Mouse (Mus musculus): Measurements from ENCODE around the gene Gipc2. TPM values are rescaled to one million over a fixed set of nuclear protein-coding genes. Genes with fewer than 3 reads are reported as not detected.

Gipc2 gene
- polyA plus RNA-seq, 1 experiment, result 19.9 TPM

DNA sequence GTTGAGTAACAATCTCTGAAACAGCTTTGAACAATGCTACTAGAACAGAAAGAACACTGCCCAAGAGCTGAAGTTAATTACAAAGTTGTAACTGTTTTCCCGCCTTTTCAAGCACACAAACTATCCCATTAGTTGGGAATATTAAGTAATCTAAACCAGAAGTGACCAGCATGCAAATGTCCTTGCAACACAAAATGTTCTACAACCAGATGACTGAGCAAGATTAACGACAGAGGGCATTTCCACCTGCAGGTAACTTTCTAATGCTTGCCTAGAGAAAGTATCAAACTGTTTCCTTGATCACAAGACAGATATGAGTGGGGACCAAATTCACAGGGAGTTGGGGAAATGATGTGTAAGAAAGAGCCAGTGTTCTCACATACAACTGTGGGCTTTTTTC lies 101.9 kb downstream of the Gipc2 start:
- no peak overlapping the region for H3K27ac ChIP-seq (ENCODE audit: insufficient read depth, low read length)
- H3K4me1 ChIP-seq (ENCODE audit: control insufficient read depth, insufficient read depth, low read length), result no peaks in the 10 kb centered on the region
- H3K4me3 ChIP-seq (ENCODE audit: low read depth, low read length), result no peak overlapping the region
- H3K9ac ChIP-seq (ENCODE audit: low read depth, poor library complexity, severe bottlenecking), result no peak overlapping the region
- H3K36me3 ChIP-seq (ENCODE audit: control insufficient read depth, insufficient read depth, low read length, poor library complexity, severe bottlenecking), result no peaks in the 10 kb centered on the region
- no peaks in the 10 kb centered on the region for H3K27me3 ChIP-seq (ENCODE audit: control insufficient read depth, insufficient read depth, low read length, poor library complexity, severe bottlenecking)
- H3K9me3 ChIP-seq (replicated peaks; ENCODE audit: control insufficient read depth, insufficient read depth, low read length, poor library complexity, severe bottlenecking), result no peaks in the 10 kb centered on the region
- no peak for TF ChIP-seq EP300 (IDR thresholded peaks at IDR 0.05; ENCODE audit: insufficient read depth, low read depth, low read length)
- no peak for TF ChIP-seq POLR2A (IDR thresholded peaks at IDR 0.05; ENCODE audit: insufficient read depth, low read length)
- TF ChIP-seq CTCF (IDR thresholded peaks at IDR 0.05; ENCODE audit: low read depth, low read length), result no peak

DNA sequence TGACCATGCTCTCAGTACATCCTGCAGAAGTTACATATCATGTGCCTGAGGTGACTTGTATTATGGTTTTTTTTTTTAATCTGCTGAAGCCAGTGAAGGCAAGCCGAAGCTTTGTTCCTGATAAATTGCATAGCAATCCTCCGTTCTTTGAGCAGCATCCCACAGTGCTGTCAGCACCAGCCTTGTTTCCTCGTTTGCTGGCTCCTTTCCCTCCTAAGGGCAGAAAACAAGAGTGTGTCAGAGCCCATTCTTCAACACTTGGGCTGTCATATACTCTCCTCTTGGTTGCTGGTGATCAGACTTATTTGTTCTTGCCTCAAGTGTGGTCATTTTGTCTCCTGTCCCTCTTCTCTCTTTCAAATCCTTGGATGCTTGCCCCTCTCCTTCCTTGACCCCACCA lies 103.2 kb downstream of the Gipc2 start:
- TF ChIP-seq POLR2A (IDR thresholded peaks at IDR 0.05; ENCODE audit: insufficient read depth, low read length) (no peak), CTCF (IDR thresholded peaks at IDR 0.05; ENCODE audit: low read depth, low read length) (no peak), EP300 (IDR thresholded peaks at IDR 0.05; ENCODE audit: insufficient read depth, low read depth, low read length) (no peak)
- H3K9ac ChIP-seq (ENCODE audit: low read depth, poor library complexity, severe bottlenecking), result no peak overlapping the region
- H3K36me3 ChIP-seq (ENCODE audit: control insufficient read depth, insufficient read depth, low read length, poor library complexity, severe bottlenecking), result no peaks in the 10 kb centered on the region
- no peaks in the 10 kb centered on the region for H3K27me3 ChIP-seq (ENCODE audit: control insufficient read depth, insufficient read depth, low read length, poor library complexity, severe bottlenecking)
- no peak overlapping the region for H3K4me3 ChIP-seq (ENCODE audit: low read depth, low read length)
- no peaks in the 10 kb centered on the region for H3K4me1 ChIP-seq (ENCODE audit: control insufficient read depth, insufficient read depth, low read length)
- no peak overlapping the region for H3K27ac ChIP-seq (ENCODE audit: insufficient read depth, low read length)
- H3K9me3 ChIP-seq (replicated peaks; ENCODE audit: control insufficient read depth, insufficient read depth, low read length, poor library complexity, severe bottlenecking), result no peaks in the 10 kb centered on the region

DNA sequence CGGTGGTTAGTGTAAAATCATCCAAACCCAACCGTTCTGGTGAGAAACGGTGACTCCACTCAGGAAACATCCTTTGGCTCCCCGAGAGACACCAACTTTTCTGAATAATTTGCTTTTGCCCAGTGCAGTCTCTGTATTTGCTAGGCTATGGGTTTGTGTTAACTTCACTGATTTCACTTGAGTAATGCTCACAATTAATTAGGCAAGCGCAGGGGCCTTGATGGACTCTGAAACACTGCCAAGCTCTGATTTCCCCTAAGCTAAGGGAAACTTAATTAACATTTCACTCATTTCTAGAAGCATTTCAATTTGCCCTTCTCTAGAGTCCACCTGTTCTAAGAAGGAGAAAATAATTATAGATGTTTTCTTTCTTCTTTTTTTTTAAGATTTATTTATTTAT lies 104.9 kb downstream of the Gipc2 start:
- Histone ChIP-seq H3K27me3 (ENCODE audit: control insufficient read depth, insufficient read depth, low read length, poor library complexity, severe bottlenecking) (no peaks in the 10 kb centered on the region), H3K36me3 (ENCODE audit: control insufficient read depth, insufficient read depth, low read length, poor library complexity, severe bottlenecking) (no peaks in the 10 kb centered on the region), H3K27ac (ENCODE audit: insufficient read depth, low read length) (no peak overlapping the region), H3K9me3 (replicated peaks; ENCODE audit: control insufficient read depth, insufficient read depth, low read length, poor library complexity, severe bottlenecking) (no peaks in the 10 kb centered on the region), H3K4me3 (ENCODE audit: low read depth, low read length) (no peak overlapping the region), H3K9ac (ENCODE audit: low read depth, poor library complexity, severe bottlenecking) (no peak overlapping the region), H3K4me1 (ENCODE audit: control insufficient read depth, insufficient read depth, low read length) (no peaks in the 10 kb centered on the region)
- TF ChIP-seq EP300 (IDR thresholded peaks at IDR 0.05; ENCODE audit: insufficient read depth, low read depth, low read length) (no peak), POLR2A (IDR thresholded peaks at IDR 0.05; ENCODE audit: insufficient read depth, low read length) (no peak), CTCF (IDR thresholded peaks at IDR 0.05; ENCODE audit: low read depth, low read length) (no peak)

DNA sequence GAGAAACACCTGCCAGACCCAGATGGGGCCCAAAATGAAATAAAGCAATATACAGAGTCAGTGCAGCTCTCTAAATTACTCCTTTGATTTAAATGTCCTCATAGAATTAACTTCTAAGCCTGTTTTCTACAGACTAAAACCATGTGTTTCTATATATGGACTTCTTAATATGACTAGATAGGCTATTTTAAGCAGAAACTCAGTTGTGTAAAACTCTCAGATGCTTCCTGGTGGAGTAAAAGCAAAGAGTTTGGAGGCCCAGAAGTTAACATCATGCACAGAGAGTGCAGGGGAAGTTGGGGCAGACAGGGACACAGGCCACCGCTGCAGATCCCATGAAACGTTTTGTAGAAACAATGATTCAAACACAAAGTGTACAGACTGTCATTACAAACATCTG lies 107.8 kb downstream of the Gipc2 start:
- H3K4me3 ChIP-seq (ENCODE audit: low read depth, low read length), result no peak overlapping the region
- H3K9ac ChIP-seq (ENCODE audit: low read depth, poor library complexity, severe bottlenecking), result no peak overlapping the region
- no peaks in the 10 kb centered on the region for H3K36me3 ChIP-seq (ENCODE audit: control insufficient read depth, insufficient read depth, low read length, poor library complexity, severe bottlenecking)
- no peaks in the 10 kb centered on the region for H3K4me1 ChIP-seq (ENCODE audit: control insufficient read depth, insufficient read depth, low read length)
- no peak overlapping the region for H3K27ac ChIP-seq (ENCODE audit: insufficient read depth, low read length)
- H3K9me3 ChIP-seq (replicated peaks; ENCODE audit: control insufficient read depth, insufficient read depth, low read length, poor library complexity, severe bottlenecking), result no peaks in the 10 kb centered on the region
- TF ChIP-seq POLR2A (IDR thresholded peaks at IDR 0.05; ENCODE audit: insufficient read depth, low read length) (no peak), EP300 (IDR thresholded peaks at IDR 0.05; ENCODE audit: insufficient read depth, low read depth, low read length) (no peak), CTCF (IDR thresholded peaks at IDR 0.05; ENCODE audit: low read depth, low read length) (no peak)
- no peaks in the 10 kb centered on the region for H3K27me3 ChIP-seq (ENCODE audit: control insufficient read depth, insufficient read depth, low read length, poor library complexity, severe bottlenecking)

DNA sequence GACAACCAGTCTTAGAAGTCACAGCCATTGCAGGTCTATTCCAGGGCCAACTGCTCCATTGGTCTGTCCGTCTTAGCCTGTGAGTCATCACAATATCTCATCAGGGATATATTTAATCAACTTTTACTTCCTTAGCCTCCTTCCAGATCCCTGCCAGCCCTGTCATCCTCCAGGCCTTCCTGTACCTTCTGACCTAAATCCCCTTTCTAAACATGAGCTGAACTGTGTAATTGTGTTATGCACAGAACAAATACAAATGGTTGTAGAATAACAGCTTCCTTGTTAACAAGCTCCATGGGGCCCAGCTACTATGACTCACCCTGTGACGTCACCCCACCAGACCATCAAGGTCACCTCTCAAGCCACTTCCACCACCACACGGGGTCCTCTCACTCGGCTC lies 111.8 kb downstream of the Gipc2 start:
- H3K27ac ChIP-seq (ENCODE audit: insufficient read depth, low read length), result no peak overlapping the region
- H3K4me1 ChIP-seq (ENCODE audit: control insufficient read depth, insufficient read depth, low read length), result no peaks in the 10 kb centered on the region
- no peak overlapping the region for H3K9ac ChIP-seq (ENCODE audit: low read depth, poor library complexity, severe bottlenecking)
- no peak for TF ChIP-seq POLR2A (IDR thresholded peaks at IDR 0.05; ENCODE audit: insufficient read depth, low read length)
- TF ChIP-seq CTCF (IDR thresholded peaks at IDR 0.05; ENCODE audit: low read depth, low read length), result no peak
- TF ChIP-seq EP300 (IDR thresholded peaks at IDR 0.05; ENCODE audit: insufficient read depth, low read depth, low read length), result no peak
- no peak overlapping the region for H3K4me3 ChIP-seq (ENCODE audit: low read depth, low read length)
- H3K36me3 ChIP-seq (ENCODE audit: control insufficient read depth, insufficient read depth, low read length, poor library complexity, severe bottlenecking), result no peaks in the 10 kb centered on the region
- no peaks in the 10 kb centered on the region for H3K9me3 ChIP-seq (replicated peaks; ENCODE audit: control insufficient read depth, insufficient read depth, low read length, poor library complexity, severe bottlenecking)
- H3K27me3 ChIP-seq (ENCODE audit: control insufficient read depth, insufficient read depth, low read length, poor library complexity, severe bottlenecking), result no peaks in the 10 kb centered on the region; the same call in 1 of the 2 replicates

DNA sequence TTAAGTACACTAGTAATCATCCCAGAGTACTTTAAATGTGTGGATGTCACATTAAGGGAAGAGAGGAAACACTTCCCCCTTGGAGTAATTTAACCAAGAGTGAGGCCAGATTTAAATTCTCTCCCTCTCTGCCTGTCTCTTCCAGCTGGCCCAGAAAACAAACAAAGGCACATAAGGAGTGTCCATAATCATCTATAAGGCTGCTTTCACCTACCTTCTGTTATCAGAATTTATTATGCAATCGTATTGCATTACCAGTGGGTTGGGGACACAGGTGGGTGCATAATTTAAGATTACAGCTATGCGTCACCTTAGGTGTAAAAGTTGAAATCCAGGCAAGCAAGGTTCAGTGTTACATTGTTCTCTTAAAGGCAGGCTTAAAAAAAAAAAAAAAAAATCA lies 114.1 kb downstream of the Gipc2 start:
- no peaks in the 10 kb centered on the region for H3K4me1 ChIP-seq (ENCODE audit: control insufficient read depth, insufficient read depth, low read length)
- H3K27ac ChIP-seq (ENCODE audit: insufficient read depth, low read length), result no peak overlapping the region
- H3K36me3 ChIP-seq (ENCODE audit: control insufficient read depth, insufficient read depth, low read length, poor library complexity, severe bottlenecking), result no peaks in the 10 kb centered on the region
- H3K27me3 ChIP-seq (ENCODE audit: control insufficient read depth, insufficient read depth, low read length, poor library complexity, severe bottlenecking), result no peaks in the 10 kb centered on the region; the same call in 1 of the 2 replicates
- H3K9ac ChIP-seq (ENCODE audit: low read depth, poor library complexity, severe bottlenecking), result no peak overlapping the region
- no peak for TF ChIP-seq POLR2A (IDR thresholded peaks at IDR 0.05; ENCODE audit: insufficient read depth, low read length)
- TF ChIP-seq EP300 (IDR thresholded peaks at IDR 0.05; ENCODE audit: insufficient read depth, low read depth, low read length), result no peak
- TF ChIP-seq CTCF (IDR thresholded peaks at IDR 0.05; ENCODE audit: low read depth, low read length), result no peak
- H3K9me3 ChIP-seq (replicated peaks; ENCODE audit: control insufficient read depth, insufficient read depth, low read length, poor library complexity, severe bottlenecking), result no peaks in the 10 kb centered on the region
- H3K4me3 ChIP-seq (ENCODE audit: low read depth, low read length), result no peak overlapping the region
